Mouse (Mus musculus) mouse embryonic stem cell (cell line): Measurements from ENCODE around the gene Sned1.

Experiments
- in situ Hi-C, 2 experiments: fragments of 300-500 bp; cut with MboI; formaldehyde crosslinking; loops; 1 replicate in 1 of 2; 3 replicates in 1 of 2; pipeline ENCODE4 v1.14.3; 2019 to 2020; ENCODE audit warnings: low sequenced_read_pairs in 2 of 2, low pct_unique_long_range_greater_than_20kb in 1 of 2, mixed read lengths in 1 of 2; ENCODE audit not compliant: unreplicated experiment in 1 of 2

Gene Sned1

GRCm38 (mm10) chr1:93235576-93236544 is at the start of gene Sned1:
Sned1 (plus strand) TSS chr1:93235841.
- in situ Hi-C loops: no loop called here

GRCm38 (mm10) chr1:93190726-93191305 is 44.8 kb upstream of the Sned1 start:
- in situ Hi-C loops: loop anchor here in 1 of 2 experiments (25.0 kb wide), 1 partner anchor 546 kb away; no protein-coding TSS in a partner anchor

DNA sequence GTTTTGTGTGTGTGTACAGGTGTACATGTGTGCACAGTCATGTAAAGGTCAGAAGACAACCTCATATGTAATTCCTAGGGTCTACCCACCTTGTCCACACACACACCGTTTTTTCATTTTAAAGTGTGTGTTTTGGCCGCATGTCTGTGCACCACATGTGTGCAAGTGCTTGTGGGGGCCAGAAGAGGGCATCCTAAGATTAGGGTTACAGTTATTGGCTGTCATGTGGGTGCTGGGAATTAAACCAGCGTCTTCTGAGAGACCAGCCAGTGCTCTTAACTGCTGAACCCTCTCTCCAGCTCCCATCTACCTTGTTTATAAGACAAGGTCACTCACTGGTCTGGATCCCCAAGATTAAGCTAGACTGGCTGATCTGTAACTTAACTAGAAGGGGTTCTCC is 40.7 kb upstream of the Sned1 start:
- in situ Hi-C loops: loop anchor here in 1 of 2 experiments (25.0 kb wide), 1 partner anchor 542 kb away; no protein-coding TSS in a partner anchor

DNA sequence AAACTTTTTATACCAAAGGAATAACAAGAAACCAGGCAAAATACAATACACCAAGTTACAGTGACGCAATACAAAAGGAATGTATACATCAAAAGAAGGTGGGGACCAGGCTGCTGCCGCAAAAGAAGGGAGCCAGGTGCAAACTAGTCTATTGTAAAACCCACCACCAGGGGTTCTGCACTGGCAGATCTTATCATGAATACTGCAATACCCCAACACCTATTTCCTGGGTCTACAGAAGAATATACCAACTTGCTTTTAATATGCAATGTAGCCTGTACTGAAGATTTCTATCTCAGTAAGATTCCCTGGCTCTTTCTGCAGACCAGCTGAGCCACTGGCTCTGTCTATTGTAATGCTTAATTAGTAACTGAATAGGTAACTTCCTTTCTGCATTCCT is 38.2 kb upstream of the Sned1 start:
- in situ Hi-C loops: loop anchor here in 1 of 2 experiments (25.0 kb wide), 1 partner anchor 540 kb away; no protein-coding TSS in a partner anchor

DNA sequence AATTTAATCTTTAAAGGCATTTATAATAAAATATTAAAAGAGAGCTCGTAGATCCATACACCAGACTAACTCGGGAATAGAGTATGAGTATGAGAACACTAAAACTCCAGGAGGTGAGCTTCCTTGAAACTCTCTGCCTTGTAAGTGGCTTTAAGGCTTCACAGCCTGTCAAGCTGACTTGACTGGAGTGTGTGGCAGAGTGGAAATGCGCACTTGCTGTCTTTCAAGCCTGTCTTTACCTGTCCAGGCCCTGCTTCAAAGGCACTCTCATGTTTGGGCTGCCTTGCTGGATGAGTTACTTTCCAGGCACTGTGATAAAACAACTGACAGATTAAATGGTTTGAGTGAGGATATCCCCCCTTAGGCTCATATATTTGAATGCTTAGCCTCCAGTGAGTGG is 37.7 kb upstream of the Sned1 start:
- in situ Hi-C loops: loop anchor here in 1 of 2 experiments (25.0 kb wide), 1 partner anchor 539 kb away; no protein-coding TSS in a partner anchor

GRCm38 (mm10) chr1:93206277-93206970 is 29.2 kb upstream of the Sned1 start:
- in situ Hi-C loops: no loop called here

DNA sequence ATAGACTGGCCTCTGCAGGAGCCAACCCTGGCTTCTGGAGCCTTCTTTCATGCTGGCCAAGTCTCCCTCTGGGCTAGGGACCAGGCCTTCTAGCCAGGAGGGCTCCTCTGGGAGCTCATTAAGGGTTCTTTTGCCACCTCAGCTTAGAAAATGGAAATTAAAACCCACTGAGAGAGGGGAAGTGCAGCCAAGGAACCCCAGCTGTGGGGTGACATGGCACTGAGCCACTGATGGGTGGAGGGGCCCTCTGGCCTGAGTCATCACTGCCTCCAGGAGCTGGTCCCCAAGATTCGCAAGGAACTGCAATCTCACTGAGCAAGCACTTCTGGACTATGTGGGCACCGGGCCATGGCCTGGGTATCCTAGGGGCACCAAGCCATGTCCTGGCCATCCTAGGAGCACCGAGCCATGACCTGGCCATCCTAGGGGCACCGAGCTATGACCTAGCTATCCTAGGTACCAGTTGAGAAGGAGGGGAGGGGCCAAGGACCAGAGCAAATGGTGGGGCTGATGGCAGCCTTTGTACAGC is 28.0 kb upstream of the Sned1 start:
- in situ Hi-C loops: no loop called here

DNA sequence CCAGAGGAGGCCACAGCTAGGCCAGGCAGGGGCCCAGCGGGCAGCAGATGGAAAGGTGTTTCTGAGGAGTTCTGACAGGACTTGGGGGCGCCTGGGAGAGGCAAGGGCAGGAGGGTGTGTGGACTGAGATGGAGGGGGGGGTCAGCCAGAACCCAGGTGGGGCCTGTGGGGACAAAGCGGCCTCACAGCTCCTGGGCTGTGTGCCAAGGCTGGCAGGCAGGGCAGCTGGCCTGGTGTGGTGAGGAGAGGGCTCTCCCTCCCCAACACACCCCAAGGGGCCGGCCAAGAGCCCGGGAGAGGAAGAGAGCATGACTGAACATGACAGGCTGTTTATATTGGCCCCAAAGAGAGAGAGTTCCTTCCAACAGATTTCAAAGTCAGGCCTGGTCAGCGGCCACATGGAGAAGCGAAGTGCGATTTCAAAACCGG is 25.4 kb upstream of the Sned1 start:
- in situ Hi-C loops: no loop called here

GRCm38 (mm10) chr1:93211019-93211418 is 24.6 kb upstream of the Sned1 start:
- in situ Hi-C loops: no loop called here

DNA sequence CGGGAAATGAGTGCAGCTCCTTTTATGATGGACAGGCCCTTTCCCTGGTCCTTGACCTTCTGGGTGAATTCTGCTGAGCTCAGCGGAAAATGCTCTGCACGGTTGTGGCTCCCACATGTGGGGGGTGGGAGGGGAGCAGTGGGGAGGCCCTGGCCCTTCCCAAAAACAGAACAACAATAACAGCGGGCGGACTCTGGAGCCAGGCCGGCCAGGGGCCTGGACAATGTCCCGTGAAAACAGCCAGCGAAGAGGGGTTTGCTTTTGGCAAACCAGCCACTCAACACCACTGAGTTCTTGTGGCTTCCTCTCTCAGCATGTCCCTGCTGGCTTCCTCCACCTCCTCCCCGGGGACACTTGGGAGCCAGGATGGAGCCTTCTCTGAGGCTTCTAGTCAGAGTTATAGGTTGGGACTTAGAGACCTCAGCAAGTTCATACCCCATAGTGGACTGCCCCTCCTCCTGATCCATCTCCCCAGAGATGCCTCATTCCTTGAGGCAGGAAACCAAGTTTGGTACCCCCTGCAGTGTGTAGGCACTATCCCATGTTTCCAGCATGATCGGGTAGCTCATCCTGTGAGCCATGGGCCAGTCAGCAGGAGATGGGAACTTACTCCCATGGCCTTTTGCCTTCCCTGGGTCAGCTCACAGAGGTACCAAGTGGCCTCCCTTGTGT is 24.0 kb upstream of the Sned1 start:
- in situ Hi-C loops: no loop called here

GRCm38 (mm10) chr1:93212441-93212840 is 23.2 kb upstream of the Sned1 start:
- in situ Hi-C loops: no loop called here

DNA sequence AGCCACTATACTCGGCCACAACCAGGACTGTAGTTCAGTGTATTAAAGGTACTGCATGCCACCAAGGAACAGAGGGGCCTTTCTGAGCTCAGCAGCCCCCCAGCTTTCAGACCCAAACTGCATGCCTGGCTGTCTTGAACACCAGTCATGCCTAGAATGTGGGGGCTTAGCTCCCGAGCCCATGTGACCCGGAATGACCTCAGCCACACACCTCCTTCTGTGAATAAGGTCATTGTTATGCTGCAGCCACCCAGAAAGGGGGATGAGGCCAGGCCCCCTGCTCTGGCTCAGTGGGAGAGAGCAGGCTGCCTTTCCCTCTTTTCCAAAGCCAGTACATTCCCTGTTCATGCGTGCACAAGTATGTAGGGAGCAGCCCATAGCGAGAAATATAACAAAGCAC is 21.0 kb upstream of the Sned1 start:
- in situ Hi-C loops: no loop called here

GRCm38 (mm10) chr1:93216839-93217497 is 18.7 kb upstream of the Sned1 start:
- in situ Hi-C loops: no loop called here

DNA sequence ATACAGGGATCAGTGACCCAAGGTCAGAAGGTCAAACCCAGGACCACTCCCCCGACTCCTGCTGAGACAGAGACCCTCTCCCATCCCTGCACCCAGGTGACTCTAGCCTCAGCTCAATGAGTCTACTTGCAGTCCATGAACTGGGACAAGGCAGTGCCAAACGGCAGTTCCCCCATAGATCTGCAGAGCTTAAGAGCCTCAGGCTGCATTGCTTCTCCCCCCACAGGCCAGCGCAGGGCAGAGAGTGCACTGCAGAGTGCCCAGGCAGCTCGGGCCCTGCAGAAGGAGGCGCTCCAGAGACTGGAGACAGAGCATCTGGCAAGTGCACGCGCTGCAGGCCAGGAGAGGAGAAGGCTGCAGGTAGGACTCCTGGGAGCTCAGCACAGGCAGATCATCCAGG is 18.1 kb upstream of the Sned1 start:
- in situ Hi-C loops: no loop called here

- in situ Hi-C loops: no loop called here
These were observed 14.9 kb upstream of the Sned1 start for GRCm38 (mm10) chr1:93220776-93221175.

DNA sequence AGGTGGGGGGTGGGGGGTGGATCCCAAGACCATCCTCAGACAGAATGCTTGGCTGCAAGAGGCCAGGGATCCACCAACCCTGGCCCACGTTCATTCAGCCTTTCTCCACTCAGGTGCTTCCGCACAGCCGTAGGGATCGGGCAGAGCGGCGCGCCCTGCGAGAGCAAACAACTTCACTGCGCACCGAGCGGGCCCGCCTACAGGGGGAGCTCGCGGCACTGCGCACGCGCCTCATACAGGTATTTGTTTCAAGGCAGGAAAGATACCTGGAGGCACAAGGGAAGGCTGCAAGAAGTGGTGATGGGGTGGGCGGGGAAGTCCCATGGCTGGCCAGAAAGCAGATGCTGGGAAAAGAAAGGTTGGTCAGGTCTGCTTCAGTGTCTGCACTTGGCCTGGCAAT is 11.7 kb upstream of the Sned1 start:
- in situ Hi-C loops: no loop called here

DNA sequence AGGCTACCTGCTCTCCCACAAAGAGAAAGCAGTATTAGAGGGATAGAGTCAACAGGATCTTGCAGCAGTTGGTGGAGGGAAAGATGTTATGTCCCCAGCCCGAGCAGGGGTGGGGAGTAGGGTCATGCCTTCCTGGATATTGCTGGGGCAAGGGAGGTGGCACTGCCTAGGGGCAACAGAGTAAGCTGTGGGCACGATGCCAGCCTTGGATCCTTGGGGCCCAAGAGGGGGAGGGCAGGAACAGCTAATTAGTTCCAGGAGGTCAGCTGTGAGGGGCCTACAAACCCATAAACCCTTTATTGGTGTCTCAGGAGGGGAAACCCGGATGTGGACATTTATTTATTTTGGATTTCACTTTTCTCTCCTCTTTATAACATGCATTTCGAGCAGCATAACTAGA is 10.4 kb upstream of the Sned1 start:
- in situ Hi-C loops: no loop called here
